Mouse (Mus musculus) thymus, postnatal 10 days (tissue): Measurements from ENCODE around the gene Cep131.

Source experiments
- DNase-seq, 2 experiments: peaks; one replicate each; pipeline ENCODE4 v3.0.0; 2021; ENCODE audit warnings: low spot score in 2 of 2

The Cep131 gene

GRCm38 (mm10) chr11:120086702-120087152, at the start of gene Cep131:
TSS of gene Cep131 (minus strand) at chr11:120086827.
- DNase-seq, result peak; percentile 97 to 98

- DNase-seq, result no peak
Observed at GRCm38 (mm10) chr11:120136195-120136594, 49.6 kb upstream of the Cep131 start.

- no peak for DNase-seq
Observed at GRCm38 (mm10) chr11:120134847-120135530, 48.4 kb upstream of the Cep131 start.

- DNase-seq, result no peak
Observed at GRCm38 (mm10) chr11:120134148-120134547, 47.5 kb upstream of the Cep131 start.

- no peak for DNase-seq
Observed at GRCm38 (mm10) chr11:120129281-120129680, 42.7 kb upstream of the Cep131 start.

GRCm38 (mm10) chr11:120126845-120127244, 40.2 kb upstream of the Cep131 start:
- DNase-seq, result no peak

GRCm38 (mm10) chr11:120122126-120122525, 35.5 kb upstream of the Cep131 start:
- DNase-seq, result no peak

- DNase-seq, result peak in 1 of 2 experiments; percentile 48
Observed at GRCm38 (mm10) chr11:120120642-120121420, 34.2 kb upstream of the Cep131 start.

GRCm38 (mm10) chr11:120119936-120120541, 33.4 kb upstream of the Cep131 start:
- no peak for DNase-seq

- no peak for DNase-seq
Observed at GRCm38 (mm10) chr11:120119108-120119507, 32.5 kb upstream of the Cep131 start.

- no peak for DNase-seq
Observed at GRCm38 (mm10) chr11:120117626-120118025, 31.0 kb upstream of the Cep131 start.

GRCm38 (mm10) chr11:120114488-120115215, 28.0 kb upstream of the Cep131 start:
- no peak for DNase-seq

- DNase-seq, result no peak
Observed at GRCm38 (mm10) chr11:120112136-120112535, 25.5 kb upstream of the Cep131 start.

- peak in 1 of 2 experiments; percentile 64 for DNase-seq
Observed at GRCm38 (mm10) chr11:120111033-120111432, 24.4 kb upstream of the Cep131 start.

GRCm38 (mm10) chr11:120110554-120110953, 23.9 kb upstream of the Cep131 start:
- no peak for DNase-seq

- DNase-seq, result no peak
Observed at GRCm38 (mm10) chr11:120109558-120110210, 23.1 kb upstream of the Cep131 start.

- no peak for DNase-seq
Observed at GRCm38 (mm10) chr11:120107796-120108195, 21.2 kb upstream of the Cep131 start.

- DNase-seq, result no peak
Observed at GRCm38 (mm10) chr11:120107026-120107425, 20.4 kb upstream of the Cep131 start.

- no peak for DNase-seq
Observed at GRCm38 (mm10) chr11:120103431-120103997, 16.9 kb upstream of the Cep131 start.

GRCm38 (mm10) chr11:120101036-120101435, 14.4 kb upstream of the Cep131 start:
- peak; percentile 52 to 71 for DNase-seq
